Mouse (Mus musculus) spleen, postnatal 10 days (tissue): ENCODE data around the gene Gata3.

ENCODE experiments used
- DNase-seq, 2 experiments: peaks; one replicate each; pipeline ENCODE4 v3.0.0; 2021 to 2022; ENCODE audit warnings: low spot score in 2 of 2

Gene Gata3

DNA sequence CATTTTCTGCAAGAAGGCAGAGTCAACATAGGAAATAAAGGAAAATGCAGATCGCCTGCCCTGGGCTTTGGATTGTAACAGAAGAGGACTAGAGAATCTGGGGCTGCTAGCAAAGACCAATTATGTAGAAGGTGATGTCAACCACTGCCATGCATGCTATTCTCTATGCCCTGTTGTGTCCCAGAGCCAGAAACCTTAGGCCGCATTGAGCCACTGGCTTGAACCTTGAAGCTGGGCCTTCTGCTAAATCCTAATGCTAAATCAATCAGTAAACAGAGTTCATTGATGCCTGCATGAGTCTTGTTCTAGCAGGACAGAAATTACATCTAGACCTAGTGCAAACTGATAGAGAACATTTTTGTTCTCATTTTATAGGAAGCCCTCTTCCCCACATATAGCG lies 3.8 kb downstream of the Gata3 start:
- DNase-seq = no peak

DNA sequence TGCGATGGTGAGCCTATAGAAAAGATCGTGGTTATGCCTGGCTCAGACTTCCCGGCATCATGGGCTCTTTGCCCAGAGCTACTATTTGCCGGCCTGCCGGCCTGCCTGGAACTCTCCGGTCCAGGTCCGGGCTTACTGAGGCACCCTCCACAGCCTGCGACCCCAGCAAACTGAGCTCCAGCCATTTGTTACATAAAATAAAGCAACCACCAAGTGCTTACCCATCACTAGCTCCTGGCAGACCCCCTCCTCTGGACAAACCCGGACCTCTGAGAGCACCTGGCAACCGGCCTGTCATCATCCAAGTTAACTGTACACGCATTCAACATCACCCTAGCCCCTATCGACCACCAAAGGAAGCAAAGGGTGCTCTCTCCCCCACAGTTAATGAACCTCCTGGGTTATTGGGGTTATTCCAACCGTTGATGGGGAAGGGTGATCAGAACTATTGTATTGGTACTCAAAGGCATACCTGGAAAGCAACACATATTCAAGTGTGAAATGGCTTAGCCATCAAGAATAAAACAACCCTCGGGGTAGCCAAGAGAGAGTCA lies 4.5 kb downstream of the Gata3 start:
- DNase-seq = no peak

- DNase-seq = no peak
Observed at GRCm38 (mm10) chr2:9884533-9885216, 5.2 kb downstream of the Gata3 start.

DNA sequence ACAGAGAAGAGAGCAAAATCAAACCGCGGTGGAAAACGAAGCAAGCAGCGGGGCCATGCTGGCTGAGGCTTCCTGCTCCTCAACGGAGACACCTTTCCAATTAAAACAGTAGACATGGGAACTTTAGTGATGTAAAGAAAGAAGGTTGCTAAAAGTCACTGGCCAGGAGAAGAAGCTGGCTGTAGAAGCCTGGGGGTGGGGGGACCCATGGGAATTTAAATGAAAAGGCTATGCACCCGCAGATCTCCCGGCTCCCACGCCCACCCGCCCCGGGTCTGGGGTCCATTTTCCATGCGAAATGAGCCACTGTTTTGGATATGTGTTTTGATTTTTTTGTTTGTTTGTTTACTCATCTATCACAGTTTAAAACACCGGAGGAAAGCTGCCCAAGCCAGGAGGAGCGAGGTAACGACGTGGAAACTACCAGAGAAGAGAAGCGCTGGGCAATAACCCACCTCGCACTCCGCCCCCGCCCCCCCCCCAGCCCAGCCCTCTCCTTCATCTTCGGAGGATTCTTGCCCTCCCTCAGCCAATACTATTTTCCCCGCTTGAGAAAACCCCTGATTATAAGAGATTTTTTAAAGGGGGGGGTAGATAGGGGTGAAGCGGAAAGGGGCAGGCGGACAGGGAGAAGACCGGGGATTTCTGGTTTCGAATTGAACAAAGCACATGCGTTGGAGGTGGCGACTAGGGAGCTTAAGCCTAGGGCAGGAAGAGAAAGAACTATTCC lies 5.9 kb downstream of the Gata3 start:
- no peak for DNase-seq

GRCm38 (mm10) chr2:9882926-9883802 lies 6.7 kb downstream of the Gata3 start:
- DNase-seq = no peak

DNA sequence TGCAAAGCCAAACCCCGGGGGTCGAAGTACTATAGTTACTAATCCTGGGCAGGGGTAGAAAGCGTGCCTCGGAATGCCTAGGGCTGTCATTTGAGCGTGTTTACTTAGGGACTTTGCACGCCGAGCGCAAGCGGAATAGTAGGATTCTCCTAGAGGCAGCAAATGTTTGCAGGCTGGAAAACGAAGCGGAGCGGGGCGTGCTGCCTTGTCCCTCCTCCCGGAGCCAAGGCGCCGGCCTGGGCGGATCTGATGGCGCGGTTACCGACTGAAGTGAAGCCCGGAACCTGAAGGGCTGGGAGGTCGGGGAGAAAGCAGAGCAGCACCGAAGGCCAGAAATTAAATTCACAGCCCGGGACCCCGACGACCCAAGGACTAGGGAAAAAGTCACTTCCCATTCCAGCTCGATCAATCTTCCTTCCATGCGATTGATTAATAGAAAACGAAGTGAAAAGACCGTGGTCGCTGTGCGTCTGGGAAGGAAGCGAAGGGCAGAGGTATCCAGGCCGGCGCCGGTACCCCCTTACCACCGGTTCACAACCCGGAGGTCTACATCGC lies 7.4 kb downstream of the Gata3 start:
- DNase-seq = no peak

- no peak for DNase-seq
Observed at GRCm38 (mm10) chr2:9881611-9882023, 8.2 kb downstream of the Gata3 start.

DNA sequence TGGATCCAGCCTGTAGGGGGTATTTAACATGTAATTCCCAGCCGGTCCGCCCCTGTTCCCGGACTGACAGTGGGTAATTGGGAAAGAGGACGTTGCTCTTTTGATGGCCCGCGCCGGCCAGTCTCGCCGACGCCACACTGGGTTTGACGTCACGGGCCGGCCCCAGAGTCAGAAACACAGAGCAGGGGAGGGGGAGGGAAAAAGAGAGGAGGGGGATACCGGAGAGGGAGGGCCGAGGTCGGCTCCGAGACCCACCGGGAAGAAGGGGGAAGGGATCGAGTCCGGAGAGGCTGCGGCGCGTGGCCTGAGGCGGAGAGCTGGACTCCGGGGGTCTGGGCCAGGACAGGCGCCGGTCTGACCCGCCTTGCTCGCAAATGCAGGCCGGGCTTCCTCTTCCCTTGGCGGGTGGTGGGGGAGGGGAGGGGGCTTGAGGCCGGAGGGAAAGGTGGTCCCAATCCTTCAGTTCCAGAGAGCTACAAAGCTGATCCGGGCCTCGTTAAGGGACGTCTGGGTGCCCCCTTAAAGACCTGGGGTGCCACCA lies 8.7 kb downstream of the Gata3 start, which contains the start of gene 4930412O13Rik:
Gene 4930412O13Rik (plus strand): TSS at position 202 of the 541 bp plus-strand sequence.
- no peak for DNase-seq

GRCm38 (mm10) chr2:9880271-9880670 lies 9.6 kb downstream of the Gata3 start:
- no peak for DNase-seq

DNA sequence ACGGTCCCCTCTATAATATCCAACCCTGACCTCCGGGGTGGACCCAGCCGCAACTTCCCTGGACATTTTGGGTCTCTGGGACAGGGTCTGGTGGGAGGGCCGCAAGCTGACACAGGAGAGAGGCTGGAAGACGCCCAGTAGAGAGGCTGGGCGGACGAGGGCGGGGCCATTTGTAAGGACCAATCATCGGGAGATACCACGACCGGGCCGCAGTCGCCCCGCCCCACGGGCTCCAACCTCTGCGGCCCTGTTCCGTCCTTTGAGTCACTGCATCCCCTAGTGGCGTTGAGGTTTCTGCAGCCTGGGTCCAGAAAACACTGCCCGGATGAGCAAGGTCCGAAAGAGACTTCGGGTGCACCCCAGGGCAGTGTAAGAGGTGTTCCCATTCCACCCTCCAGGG lies 10.3 kb downstream of the Gata3 start:
- DNase-seq = peak; percentile 51 to 87

DNA sequence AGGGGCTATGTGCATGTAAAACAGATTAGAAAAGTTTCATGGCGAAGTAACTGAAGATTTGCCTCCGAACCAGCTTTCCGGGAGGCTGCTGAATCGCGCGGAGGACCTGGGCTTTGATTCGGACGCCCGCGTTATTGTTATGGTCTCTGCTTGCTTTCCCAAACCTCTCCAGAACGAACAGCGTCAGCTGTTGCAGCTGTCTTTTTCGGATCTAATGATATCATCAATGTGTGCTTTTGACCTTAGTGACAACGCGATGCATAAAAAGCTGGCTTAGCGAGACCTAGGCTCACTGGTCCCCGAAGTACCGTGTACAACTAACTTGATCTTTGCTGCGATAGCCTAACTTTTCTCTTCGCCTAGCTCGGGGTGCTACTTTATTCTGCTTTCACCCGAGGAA lies 10.7 kb downstream of the Gata3 start:
- DNase-seq = peak in 1 of 2 experiments; percentile 28

GRCm38 (mm10) chr2:9878564-9879081 lies 11.2 kb downstream of the Gata3 start:
- DNase-seq = peak in 1 of 2 experiments; percentile 43

DNA sequence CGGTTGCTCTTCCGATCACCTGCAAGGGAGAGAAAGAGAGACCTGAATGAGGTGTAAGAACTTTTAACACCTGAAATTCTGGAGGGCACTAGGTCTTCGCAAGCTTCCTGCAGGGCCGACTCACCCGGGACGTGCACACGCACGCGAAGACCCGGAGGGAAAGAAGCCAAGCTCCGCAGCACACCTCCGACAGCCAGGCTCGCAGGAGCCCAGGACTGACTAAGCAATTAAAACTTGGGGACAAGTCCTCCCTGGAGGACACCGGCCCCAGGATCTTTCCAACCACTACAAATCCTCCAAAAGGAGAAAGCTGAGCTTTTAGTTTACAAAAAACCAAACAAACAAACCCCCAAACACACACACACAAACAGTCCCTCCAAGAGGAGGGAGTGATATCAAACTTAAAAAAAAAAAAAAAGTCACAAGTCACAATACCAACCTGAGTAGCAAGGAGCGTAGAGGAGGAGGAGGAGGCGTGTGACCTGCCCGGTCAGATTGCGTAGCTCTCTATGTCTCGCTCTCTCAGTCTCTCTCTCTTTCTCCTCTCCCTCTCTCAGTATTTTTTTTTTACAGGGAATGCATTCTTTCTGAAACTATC lies 11.8 kb downstream of the Gata3 start:
- no peak for DNase-seq

GRCm38 (mm10) chr2:9877326-9877690 lies 12.5 kb downstream of the Gata3 start:
- DNase-seq = peak in 1 of 2 experiments; percentile 18

DNA sequence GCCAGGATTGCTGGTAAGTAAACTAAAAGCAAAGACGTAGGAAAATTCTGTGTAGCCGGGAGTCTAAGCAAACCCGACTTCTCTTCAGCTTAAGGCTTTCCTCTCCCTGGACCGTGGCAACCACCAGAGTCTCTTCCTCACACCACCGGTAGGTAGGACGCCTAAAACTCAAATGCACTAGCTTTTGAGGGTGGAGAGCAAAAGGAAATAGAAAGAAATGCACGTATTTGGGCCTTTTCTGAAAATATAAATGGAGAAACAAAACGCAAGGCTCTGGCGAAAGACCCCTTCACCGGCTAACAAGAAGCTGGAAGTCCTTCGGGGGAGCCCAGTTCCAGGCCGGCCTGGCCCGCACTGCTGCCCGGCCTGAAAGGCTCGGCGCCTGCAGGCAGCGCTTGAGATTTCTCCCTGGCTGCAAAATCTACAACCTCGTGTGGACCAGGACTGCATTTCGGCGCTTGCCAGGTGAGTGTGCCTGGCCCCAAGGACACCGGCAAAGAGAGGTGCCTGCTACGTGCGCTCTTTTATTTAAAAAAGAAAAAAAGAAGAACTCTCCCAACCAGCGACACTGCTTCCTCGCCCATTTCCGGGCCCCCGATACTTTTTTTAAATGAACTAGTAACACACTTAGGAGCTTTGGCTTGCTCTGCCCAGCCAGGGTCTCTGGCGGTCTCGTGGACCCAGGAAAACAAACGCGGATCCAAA lies 13.1 kb downstream of the Gata3 start:
- no peak for DNase-seq

- no peak for DNase-seq
Observed at GRCm38 (mm10) chr2:9875676-9876357, 14.0 kb downstream of the Gata3 start.

DNA sequence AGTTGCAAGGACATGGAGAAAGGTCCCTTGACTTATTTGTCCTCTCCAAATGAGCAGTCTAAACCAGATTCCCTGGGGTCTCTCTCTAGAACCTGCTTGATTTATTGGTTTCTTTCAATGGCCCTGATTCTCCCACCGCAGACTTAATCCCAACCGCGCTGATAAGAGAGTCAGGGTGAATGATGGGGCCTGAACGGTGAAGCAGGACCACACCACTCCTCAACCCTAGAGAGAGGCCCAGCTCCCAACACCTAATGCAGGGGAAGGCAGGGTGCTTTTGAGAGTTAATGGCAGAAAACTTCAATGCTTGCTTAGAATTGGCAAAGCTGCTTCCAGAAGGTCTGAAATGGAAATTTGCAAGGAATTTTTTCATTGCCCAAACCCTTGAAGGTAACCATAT lies 14.6 kb downstream of the Gata3 start:
- DNase-seq = no peak

DNA sequence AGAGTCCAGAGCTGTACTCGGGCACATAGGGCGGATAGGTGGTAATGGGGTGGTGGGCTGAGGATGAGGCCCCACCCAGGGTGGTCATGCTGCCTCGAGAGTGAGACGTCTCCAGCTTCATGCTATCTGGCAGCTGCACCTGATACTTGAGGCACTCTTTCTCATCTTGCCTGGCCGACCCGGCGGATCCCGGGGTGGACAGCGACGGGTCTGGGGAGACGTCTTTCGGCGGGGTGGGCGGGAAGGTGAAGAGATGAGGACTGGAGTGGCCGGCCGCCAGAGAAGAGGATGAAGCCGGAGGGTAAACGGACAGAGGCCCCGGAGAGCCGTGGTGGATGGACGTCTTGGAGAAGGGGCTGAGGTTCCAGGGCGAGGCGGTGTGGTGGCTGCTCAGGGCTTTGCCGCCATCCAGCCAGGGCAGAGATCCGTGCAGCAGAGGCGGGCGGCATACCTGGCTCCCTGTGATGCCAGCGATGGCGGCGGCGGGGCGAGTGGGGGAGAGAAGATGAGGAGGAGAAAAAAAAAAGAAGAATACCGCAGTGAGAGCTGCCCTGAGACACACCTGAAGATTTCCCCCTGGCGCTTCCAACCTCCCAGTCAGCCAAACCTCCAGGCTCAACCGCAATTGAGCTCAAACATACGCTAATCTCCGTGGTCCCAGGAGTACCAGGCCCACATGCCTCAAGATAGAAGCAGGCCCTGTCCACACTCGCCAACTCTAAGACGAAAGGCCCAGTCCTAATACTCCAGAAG lies 15.2 kb downstream of the Gata3 start:
- DNase-seq = no peak

DNA sequence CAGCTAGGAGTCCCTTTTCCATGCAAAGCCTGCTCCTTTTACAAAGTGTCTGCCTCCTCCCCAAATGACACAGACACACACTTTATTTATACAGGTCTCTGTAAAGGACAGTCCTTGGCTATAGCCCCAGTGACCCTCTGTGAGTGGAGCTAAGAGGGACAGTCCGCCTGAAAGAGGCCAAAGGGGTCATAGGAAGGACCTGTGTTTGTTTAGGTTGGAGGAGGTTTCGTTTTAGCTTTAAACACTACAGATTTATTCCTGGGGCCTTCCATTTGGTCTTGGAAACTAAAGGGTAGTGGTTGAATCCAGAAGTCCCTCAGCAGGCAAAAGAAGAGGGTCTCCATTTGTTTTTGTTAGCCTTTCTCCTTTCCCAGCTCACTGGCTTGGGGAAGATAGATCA lies 16.1 kb downstream of the Gata3 start:
- DNase-seq = no peak
